Mouse (Mus musculus): Measurements from ENCODE around the gene Oprd1.

DNA sequence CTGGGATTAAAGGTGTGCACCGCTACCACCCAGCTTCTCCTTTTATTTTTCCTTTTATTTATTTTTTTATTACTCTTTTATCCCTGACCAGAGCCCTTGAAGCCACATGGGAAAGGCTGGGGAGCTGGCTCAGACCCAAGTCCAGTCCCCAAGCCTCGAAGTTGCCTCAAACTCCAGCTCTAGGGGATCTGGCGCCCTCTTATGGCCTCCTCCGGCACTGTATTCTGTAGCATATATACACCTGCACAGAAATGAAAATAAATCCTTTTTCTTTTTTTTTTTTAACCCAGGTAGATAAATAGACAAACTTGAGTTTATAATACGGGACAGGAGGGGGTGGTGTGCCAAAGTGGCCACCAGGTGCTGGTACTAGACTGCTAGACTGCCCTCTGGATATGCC is 22.6 kb downstream of the Oprd1 start:
- no peak for TF ChIP-seq CTCF (IDR thresholded peaks at IDR 0.05; ENCODE audit: insufficient read depth, low read depth, low read length)
- TF ChIP-seq POLR2A (IDR thresholded peaks at IDR 0.05; ENCODE audit: insufficient read depth, low read depth, low read length): no peak
